Mouse (Mus musculus) adrenal gland, postnatal 25 days (tissue): ENCODE results near the gene Olfr212. TPM values are rescaled to one million over a fixed set of nuclear protein-coding genes. Genes with fewer than 3 reads are reported as not detected.
"Not testable (repeated sequence)": the region's sequence is repeated elsewhere in the genome, so short reads cannot be mapped to it uniquely, and the experiment has no call there.

Experiments
- DNase-seq: peaks from one replicate; pipeline ENCODE4 v3.0.0; 2021; ENCODE audit warnings: mixed read lengths
- long read RNA-seq: library from polyadenylated mRNA; stranded (forward); transcript quantifications from one replicate; pipeline ENCODE4 v2.0.0, GENCODE M21; 2021
- total RNA-seq: library from RNA; stranded (reverse); gene quantifications from 2 replicates; pipeline ENCODE4 v1.2.3, GENCODE M21; 2021

Olfr212 gene
- total RNA-seq = not detected in 2 replicates
- long read RNA-seq = 0 reads

- DNase-seq = not testable (repeated sequence)
These were observed at the start of gene Olfr212 for GRCm38 (mm10) chr6:116506302-116507003. Gene Olfr212 (plus strand): TSS chr6:116506516.

- no peak for DNase-seq
These were observed 47.6 kb upstream of the Olfr212 start for GRCm38 (mm10) chr6:116458728-116459127.

GRCm38 (mm10) chr6:116459232-116459631 is 47.1 kb upstream of the Olfr212 start:
- no peak for DNase-seq

DNA sequence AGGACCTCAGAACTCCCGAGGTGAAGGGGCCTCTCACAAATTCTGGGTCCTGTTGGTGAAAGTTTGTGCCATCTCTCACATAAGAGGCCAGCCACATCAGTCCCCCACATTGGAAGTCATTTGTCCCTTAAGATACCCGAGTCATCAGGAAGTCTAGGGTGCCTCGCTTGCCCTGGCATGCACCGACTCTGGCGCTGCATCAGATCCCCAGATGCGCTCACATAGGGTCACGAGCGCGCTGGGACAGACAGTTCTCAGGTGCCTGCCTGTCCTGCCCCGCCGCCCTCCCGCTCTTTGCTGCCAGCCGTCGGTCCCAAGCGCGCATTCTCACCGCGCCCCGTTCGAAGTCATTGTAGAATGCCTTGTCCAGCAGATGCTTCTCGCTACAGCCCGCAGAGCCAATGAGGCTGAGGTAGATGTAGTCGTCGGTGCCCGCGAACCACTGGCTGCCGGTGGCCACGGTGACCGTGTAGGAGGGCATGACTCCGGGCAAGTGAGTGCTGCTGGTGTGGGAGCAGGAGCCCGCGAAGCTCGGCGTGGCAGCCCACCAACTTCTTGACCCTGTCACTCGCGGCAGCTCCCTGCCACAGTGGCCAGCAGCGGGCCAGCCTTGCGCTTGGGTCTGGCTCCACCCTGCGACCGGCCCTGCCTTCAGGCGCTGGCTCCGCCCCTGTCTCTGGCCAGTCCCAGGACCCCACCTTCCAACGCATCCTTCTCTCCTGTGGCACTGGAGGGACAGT is 45.6 kb upstream of the Olfr212 start, which contains the start of gene Alox5:
TSS of gene Alox5 (minus strand) at position 635 of the 740 bp plus-strand sequence.
- DNase-seq = peak; percentile 29

DNA sequence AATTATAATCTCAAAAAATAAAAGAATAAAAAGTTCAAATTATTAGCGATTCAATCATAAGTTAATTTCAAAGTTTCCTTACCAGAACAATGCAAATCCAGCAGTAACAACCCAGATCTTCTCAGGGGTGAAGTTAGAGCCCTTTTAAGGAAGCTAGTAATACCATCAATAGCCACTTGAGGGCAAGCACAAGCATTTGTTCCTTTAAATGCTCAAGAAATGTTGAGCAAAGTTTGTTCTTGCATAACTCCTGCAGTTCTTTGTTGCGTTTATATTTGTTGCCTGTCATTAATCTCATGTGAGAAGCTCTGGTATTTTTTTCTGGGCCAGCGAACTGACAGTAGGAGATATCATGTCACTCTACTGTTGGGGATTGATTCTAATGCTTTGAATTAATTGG is 38.2 kb upstream of the Olfr212 start:
- no peak for DNase-seq

DNA sequence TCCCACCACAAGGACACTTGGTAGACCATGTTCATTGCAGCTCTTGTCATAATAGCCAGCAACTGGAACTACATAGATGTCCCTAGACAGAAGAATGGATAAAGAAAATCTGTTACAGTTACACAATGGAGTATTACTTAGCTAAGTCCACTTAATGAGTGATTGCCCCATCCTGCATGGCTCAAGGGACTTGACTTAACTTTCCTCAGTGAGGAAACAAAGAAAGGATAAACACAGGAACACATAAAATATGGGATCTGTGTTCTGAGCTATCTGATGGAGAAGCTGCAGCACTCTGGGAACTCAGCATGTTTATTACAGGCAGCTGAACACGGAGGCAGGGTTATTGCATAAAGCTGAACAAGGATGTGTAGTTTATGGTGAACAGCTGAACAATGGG is 21.2 kb upstream of the Olfr212 start:
- DNase-seq = no peak

- no peak for DNase-seq
These were observed 19.5 kb upstream of the Olfr212 start for GRCm38 (mm10) chr6:116486833-116487232.

DNA sequence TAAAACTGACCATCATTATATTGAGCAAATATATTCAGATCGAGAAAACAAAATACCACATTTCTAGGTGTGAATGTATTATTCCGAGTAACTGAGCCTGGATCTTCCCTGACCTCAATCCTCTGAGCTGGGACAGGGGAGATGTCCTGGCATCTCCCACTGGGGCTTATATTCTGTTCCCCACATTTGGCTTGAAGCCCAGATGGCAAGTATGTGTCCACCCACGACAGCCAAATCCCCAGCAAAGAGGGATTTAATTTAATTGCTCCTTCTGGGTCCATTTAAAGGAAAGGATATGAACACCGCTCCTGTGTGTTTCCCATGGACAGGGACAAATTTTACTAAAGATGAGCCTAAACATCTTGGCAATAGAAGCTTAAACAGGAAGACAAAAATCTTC is 17.5 kb upstream of the Olfr212 start, which contains the start of gene Olfr211:
TSS of gene Olfr211 (plus strand) at position 301 of the 400 bp plus-strand sequence.
- no peak for DNase-seq

GRCm38 (mm10) chr6:116493742-116494141 is 12.6 kb upstream of the Olfr212 start:
- DNase-seq = no peak

DNA sequence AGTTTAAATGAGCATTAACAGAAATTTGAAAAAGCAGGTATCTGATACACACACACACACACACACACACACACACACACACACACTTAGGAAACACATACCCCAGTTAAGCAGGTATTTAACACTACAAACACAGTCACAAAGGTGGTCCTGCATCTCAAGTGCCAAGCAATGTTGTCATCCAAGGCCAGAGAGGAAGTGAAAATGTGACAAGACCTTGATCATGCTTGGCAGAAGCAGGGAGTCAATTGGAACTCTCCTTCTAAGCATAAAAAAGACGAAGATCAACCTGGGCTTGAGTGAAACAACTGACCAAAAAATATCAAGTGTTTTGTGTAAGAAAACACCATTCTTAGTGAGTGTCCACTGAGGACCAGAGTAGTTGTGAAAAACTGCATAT is 10.4 kb upstream of the Olfr212 start:
- DNase-seq = no peak

DNA sequence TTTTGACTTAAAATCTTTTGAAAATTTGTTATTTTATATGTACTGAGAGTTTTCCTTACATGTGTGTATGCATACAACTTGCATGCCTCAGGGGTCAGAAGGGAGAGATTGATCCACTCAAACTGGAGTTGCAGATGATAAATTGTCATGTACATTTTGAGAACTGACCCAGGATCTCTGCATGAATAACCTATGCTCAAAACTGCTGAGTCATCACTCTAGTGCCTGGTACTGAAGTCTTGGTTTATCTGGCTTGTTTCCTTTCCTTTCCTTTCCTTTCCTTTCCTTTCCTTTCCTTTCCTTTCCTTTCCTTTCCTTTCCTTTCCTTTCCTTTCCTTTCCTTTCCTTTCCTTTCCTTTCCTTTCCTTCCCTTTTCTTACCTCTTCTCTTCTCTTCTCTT is 8.5 kb downstream of the Olfr212 start:
- no peak for DNase-seq

- DNase-seq = no peak
These were observed 31.8 kb downstream of the Olfr212 start, which contains the start of gene Olfr213 for GRCm38 (mm10) chr6:116538156-116538555. Gene Olfr213 (plus strand): TSS chr6:116538456.

DNA sequence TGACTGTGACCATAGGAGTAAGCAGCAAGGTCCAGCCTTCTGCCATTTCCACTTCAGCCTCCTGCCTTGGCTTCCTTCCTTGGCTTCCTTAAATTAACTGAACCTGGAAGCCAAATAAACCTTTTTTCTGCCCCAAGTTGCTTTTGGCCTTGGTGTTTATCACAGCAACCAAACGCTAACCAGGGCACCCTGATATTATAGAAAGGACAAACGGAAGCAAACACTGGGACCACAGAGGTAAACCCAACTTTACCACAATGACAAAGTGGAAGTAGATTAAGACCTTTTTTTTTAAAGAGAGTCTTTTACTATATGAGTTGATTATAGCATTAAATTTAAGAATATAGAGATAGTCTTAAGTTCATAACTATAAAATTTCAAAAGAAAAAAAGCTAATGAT is 36.2 kb downstream of the Olfr212 start:
- DNase-seq = no peak

- not testable (repeated sequence) for DNase-seq
These were observed 44.5 kb downstream of the Olfr212 start, which contains the start of gene Gm5580 for GRCm38 (mm10) chr6:116550841-116551240. Gene Gm5580 (plus strand): TSS chr6:116551141.

DNA sequence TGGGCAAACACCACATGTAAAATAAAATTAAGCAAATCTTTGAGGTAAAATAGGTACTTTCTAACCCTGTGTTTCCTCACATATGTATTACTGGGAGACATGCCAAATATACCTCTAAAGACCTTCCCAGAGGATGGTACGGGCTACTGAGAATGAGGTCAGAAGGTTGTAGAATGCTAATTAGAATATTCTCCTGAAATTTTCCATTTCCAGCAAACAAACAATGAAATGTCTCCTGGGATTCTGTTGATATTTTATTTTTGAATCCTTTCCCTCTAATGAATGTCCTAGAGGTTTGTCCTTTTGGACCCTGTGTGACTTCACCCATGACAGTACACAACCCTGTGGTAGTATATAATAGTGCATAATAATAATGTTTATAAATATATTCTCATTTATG is 47.6 kb downstream of the Olfr212 start, which contains the start of gene Olfr214:
TSS of gene Olfr214 (plus strand) at position 301 of the 400 bp plus-strand sequence.
- no peak for DNase-seq

GRCm38 (mm10) chr6:116554952-116555351 is 48.6 kb downstream of the Olfr212 start:
- DNase-seq = no peak

Other genes starting within 250 kb of the Olfr212 start
- 2.3 and 2.4 TPM in 2 replicates for gene Zfand4, start 242.3 kb upstream of the Olfr212 start, total RNA-seq
- 65.2 and 78.1 TPM in 2 replicates for gene March8, start 168.5 kb upstream of the Olfr212 start, total RNA-seq
- 0.97 and 1.5 TPM in 2 replicates for gene Alox5, start 45.3 kb upstream of the Olfr212 start, total RNA-seq
- not detected in 2 replicates for gene Olfr211, start 17.4 kb upstream of the Olfr212 start, total RNA-seq
- not detected in 2 replicates for gene Olfr213, start 31.9 kb downstream of the Olfr212 start, total RNA-seq
- gene Gm5580, start 44.6 kb downstream of the Olfr212 start, total RNA-seq = 1.8 and 3.0 TPM in 2 replicates
- not detected in 2 replicates for gene Olfr214, start 47.7 kb downstream of the Olfr212 start, total RNA-seq
- gene Olfr215, start 77.7 kb downstream of the Olfr212 start, total RNA-seq = not detected in 2 replicates
- gene Zfp422, start 122.5 kb downstream of the Olfr212 start, total RNA-seq = 18.8 and 24.6 TPM in 2 replicates
- 3.6 and 4.7 TPM in 2 replicates for gene Depp1, start 144.1 kb downstream of the Olfr212 start, total RNA-seq
- gene Rassf4, start 167.4 kb downstream of the Olfr212 start, total RNA-seq = 2.2 and 4.8 TPM in 2 replicates
- gene Tmem72, start 210.4 kb downstream of the Olfr212 start, total RNA-seq = 0.09 and 0.14 TPM in 2 replicates